ENCODE assay signal across 8 mouse cellular contexts in genomic region chr10:82622235-82622634, GRCm38 (mm10). TPM values are rescaled to one million over a fixed set of nuclear protein-coding genes. Genes with fewer than 3 reads are reported as not detected.
DNase-seq lines count a peak whose midpoint lies in the region; ATAC-seq and TF ChIP-seq lines count a peak whose summit lies in the region.

No protein-coding gene starts in this region.

- no peak for TF ChIP-seq CTCF in left cerebral cortex, adult 2 months (IDR thresholded peaks at IDR 0.05)
- no peak for TF ChIP-seq CTCF in brain, embryonic 14.5 days (IDR thresholded peaks at IDR 0.05; ENCODE audit: borderline replicate concordance, extremely low read depth, insufficient read depth, insufficient read length)

- intact Hi-C loops in left cerebral cortex, adult 2 months (cut with DNase I), result loop anchor here (10.0 kb wide), 1 partner anchor 977 kb away; the partner anchor contains the start of gene Gm10778
- intact Hi-C loops in left cerebral cortex, postnatal 4 days (cut with DNase I), result no loop called here
- intact Hi-C loops in left cerebral cortex, postnatal 36 days (cut with DNase I), result no loop called here

- TF ChIP-seq POLR2A in brain, embryonic 14.5 days (IDR thresholded peaks at IDR 0.05; ENCODE audit: borderline replicate concordance, extremely low read depth, insufficient read depth, insufficient read length, poor library complexity, severe bottlenecking), result no peak

- H3K36me3 ChIP-seq in neural tube, embryonic 11.5 days (ENCODE audit: control insufficient read depth, insufficient read depth, low read length), result no peaks in the 10 kb centered on the region

- 0 out of 2 replicates have a peak, but pooled peaks cover 3% of the 10 kb centered on the region for H3K4me1 ChIP-seq in neural tube, embryonic 11.5 days (ENCODE audit: control insufficient read depth, insufficient read depth, low read length)

- no peaks in the 10 kb centered on the region for H3K27me3 ChIP-seq in neural tube, embryonic 11.5 days (ENCODE audit: control insufficient read depth, insufficient read depth, low read length)

- H3K4me3 ChIP-seq in left cerebral cortex, adult 2 months, result peak overlapping the region; percentile 76
- H3K4me3 ChIP-seq in neural tube, embryonic 11.5 days (ENCODE audit: low read depth, low read length), result peak overlapping the region; percentile 61

- H3K4me2 ChIP-seq in neural tube, embryonic 11.5 days (ENCODE audit: low read depth), result peak overlapping the region; percentile 48

- WGBS in neural tube, embryonic 11.5 days, result 33% methylated on average over 9 of the region's 9 CpGs

- no peaks in the 10 kb centered on the region for H3K9me3 ChIP-seq in neural tube, embryonic 11.5 days (ENCODE audit: control insufficient read depth, low read length)

- peak overlapping the region; percentile 82 for H3K9ac ChIP-seq in neural tube, embryonic 11.5 days (ENCODE audit: low read length)

- no peak for DNase-seq in left cerebral cortex, adult 2 months (ENCODE audit: extremely low spot score in 1 of 2, low spot score in 2 of 2)
- no peak for DNase-seq in left cerebral cortex, postnatal 4 days
- DNase-seq in brain, embryonic 14.5 days (ENCODE audit: low read depth), result peak; percentile 5
- DNase-seq in neural tube, embryonic 11.5 days (ENCODE audit: low spot score), result no peak
- no peak for DNase-seq in left cerebral cortex, adult 11 months (ENCODE audit: low spot score)
- no peak for DNase-seq in left cerebral cortex, postnatal 36 days (ENCODE audit: low spot score in 2 of 2)
- no peak for DNase-seq in cerebellum, postnatal 14 days

- peak; percentile 24 for ATAC-seq in inflammation-experienced regulatory T-cells, adult 6 months
- no peak for ATAC-seq in neural tube, embryonic 11.5 days (ENCODE audit: insufficient read depth, low FRiP score, low TSS enrichment)

- H3K27ac ChIP-seq in left cerebral cortex, adult 2 months, result no peak overlapping the region; the same call in 1 of the 2 replicates
- no peak overlapping the region for H3K27ac ChIP-seq in neural tube, embryonic 11.5 days (ENCODE audit: low read depth, low read length)

RNA-seq across cellular contexts. Expression of gene 1190007I07Rik, which starts 0.8 kb away (rescaled TPM):
- 10 to 100 TPM; 16.6 to 21.0 TPM for total RNA-seq in left cerebral cortex, adult 2 months (2021)
- 10 to 100 TPM; 14.9 to 15.8 TPM for total RNA-seq in left cerebral cortex, postnatal 4 days (2021)
- polyA plus RNA-seq in brain, embryonic 14.5 days (2012; rRNA removed), result 33.1 and 52.4 TPM in 2 replicates
- 10 to 100 TPM; 17.8 to 25.4 (median 23.0) TPM for polyA plus RNA-seq in inflammation-experienced regulatory T-cells, adult 6 months (2017; shearing (Covaris generic))
- 33.2 and 40.1 TPM in 2 replicates for polyA plus RNA-seq in neural tube, embryonic 11.5 days (2014; fragmentation: Nextera tagmentation; extraction: Ambion mirVana)
- total RNA-seq in left cerebral cortex, postnatal 36 days (2021), result 10 to 100 TPM; 18.8 to 19.3 TPM

RNA-seq across cellular contexts. Expression of gene Tdg, which starts 7.4 kb away (rescaled TPM):
- total RNA-seq in left cerebral cortex, adult 2 months (2021), result 10 to 100 TPM; 42.7 to 50.2 TPM
- 100 to 1,000 TPM in 1 of 2 experiments, 10 to 100 TPM in 1; 97.7 to 101 TPM for total RNA-seq in left cerebral cortex, postnatal 4 days (2021)
- 117 and 137 TPM in 2 replicates for polyA plus RNA-seq in brain, embryonic 14.5 days (2012; rRNA removed)
- 10 to 100 TPM; 16.5 to 46.4 (median 17.9) TPM for polyA plus RNA-seq in inflammation-experienced regulatory T-cells, adult 6 months (2017; shearing (Covaris generic))
- 321 and 343 TPM in 2 replicates for polyA plus RNA-seq in neural tube, embryonic 11.5 days (2014; fragmentation: Nextera tagmentation; extraction: Ambion mirVana)
- 10 to 100 TPM; 44.4 to 52.1 TPM for total RNA-seq in left cerebral cortex, postnatal 36 days (2021)
